Mouse (Mus musculus) myocyte (in vitro differentiated cells): ENCODE measurements around the gene Sqor.

Experiments
- MAX ChIP-seq: IDR thresholded peaks from one replicate; pipeline ENCODE4 v1.6.1; 2011; ENCODE audit warnings: low read depth, mild to moderate bottlenecking, control low read depth
- MYOD1 ChIP-seq, 3 experiments: IDR thresholded peaks; one replicate each; pipeline ENCODE4 v1.6.1; 2011; ENCODE audit warnings: control low read depth in 2 of 3, low read depth in 2 of 3, mild to moderate bottlenecking in 2 of 3, moderate library complexity in 1 of 3; ENCODE audit not compliant: insufficient read length in 2 of 3, control insufficient read depth in 1 of 3
- POLR2A ChIP-seq: IDR thresholded peaks from one replicate; pipeline ENCODE4 v1.6.1; 2011; ENCODE audit warnings: low read depth, mild to moderate bottlenecking, control low read depth, moderate library complexity; ENCODE audit not compliant: insufficient read length

GRCm38 (mm10) chr2:122716301-122716842 is 48.7 kb upstream of the Sqor start:
- TF ChIP-seq MYOD1 (IDR thresholded peaks at IDR 0.05; ENCODE audit: control insufficient read depth in 1 of 3, insufficient read length in 2 of 3, low read depth in 2 of 3), result no peak
- no peak for TF ChIP-seq MAX
- no peak for TF ChIP-seq POLR2A
